Mouse (Mus musculus): ENCODE data around the gene Pop7.

- TF ChIP-seq POLR2A (IDR thresholded peaks at IDR 0.05; ENCODE audit: low read depth, low read length) (no peak), CTCF (conservative IDR thresholded peaks at IDR 0.05; ENCODE audit: insufficient read depth, insufficient read length, low read depth, low read length) (no peak)
Observed at GRCm38 (mm10) chr5:137545596-137545995, 43.3 kb upstream of the Pop7 start.

Data from kidney, adult 2 months (tissue).